Mouse (Mus musculus): ENCODE data around the gene Rtn2.
A peak's percentile ranks its signal among the peaks of the same experiment; 100 is the strongest.

DNA sequence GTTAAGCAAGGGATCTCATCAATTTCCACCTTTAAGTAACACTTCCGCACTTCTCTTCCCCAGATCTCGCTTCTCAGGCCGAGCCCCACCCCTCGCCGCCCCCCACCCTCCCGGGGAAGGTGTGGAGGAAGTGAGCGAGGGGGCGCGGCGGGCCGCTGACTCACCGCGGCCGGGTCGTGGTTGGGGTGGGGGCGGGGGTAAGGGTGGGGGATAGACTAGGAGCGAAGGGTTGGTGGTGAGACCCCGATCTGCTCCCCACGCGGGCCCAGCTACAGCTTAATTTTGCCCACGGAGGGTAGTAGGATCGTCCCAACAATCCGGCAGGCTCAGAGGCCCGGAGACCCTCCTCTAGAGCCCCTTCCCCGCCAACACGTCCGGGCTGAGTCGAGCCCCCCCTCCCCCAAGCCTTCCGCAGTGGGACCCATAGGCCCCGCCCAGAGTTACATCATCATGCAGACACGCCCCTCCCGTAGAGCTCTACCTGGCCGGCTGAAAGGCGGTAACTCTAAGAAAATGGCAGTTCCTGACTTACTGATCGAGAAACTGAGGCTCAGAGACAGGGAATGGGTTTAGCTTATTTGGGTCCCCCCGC lies 10.2 kb upstream of the Rtn2 start:
- TF ChIP-seq POLR2A (IDR thresholded peaks at IDR 0.05; ENCODE audit: control insufficient read depth, extremely low read depth, insufficient read depth, low read length, poor library complexity) (peak; percentile 31; the same call in 1 of the 2 replicates), CTCF (IDR thresholded peaks at IDR 0.05; ENCODE audit: borderline replicate concordance, control insufficient read depth, extremely low read depth, insufficient read depth, low read length, poor library complexity) (no peak)

Data from thymus, adult 2 months (tissue).